Mouse (Mus musculus) skeletal muscle tissue, adult 2 months (tissue): Measurements from ENCODE around the gene Ssh2.
A peak's percentile ranks its signal among the peaks of the same experiment; 100 is the strongest.

Experiments used
- DNase-seq: peaks from one replicate; pipeline ENCODE4 v3.0.0-alpha.2; 2012; ENCODE audit warnings: low read depth, low spot score

The Ssh2 gene

GRCm38 (mm10) chr11:77402508-77402907, 186.4 kb downstream of the Ssh2 start:
- DNase-seq: no peak

GRCm38 (mm10) chr11:77406329-77406728, 190.2 kb downstream of the Ssh2 start:
- no peak for DNase-seq

- peak; percentile 32 for DNase-seq
Measured at GRCm38 (mm10) chr11:77409879-77410278, 193.8 kb downstream of the Ssh2 start.

GRCm38 (mm10) chr11:77411284-77411683, 195.2 kb downstream of the Ssh2 start:
- no peak for DNase-seq

GRCm38 (mm10) chr11:77414141-77414839, 198.2 kb downstream of the Ssh2 start:
- DNase-seq: no peak

GRCm38 (mm10) chr11:77416212-77417000, 200.3 kb downstream of the Ssh2 start:
- DNase-seq: peak; percentile 88

- no peak for DNase-seq
Measured at GRCm38 (mm10) chr11:77418021-77418420, 201.9 kb downstream of the Ssh2 start.

GRCm38 (mm10) chr11:77423175-77423859, 207.2 kb downstream of the Ssh2 start:
- DNase-seq: peak; percentile 57

GRCm38 (mm10) chr11:77428446-77428845, 212.4 kb downstream of the Ssh2 start:
- DNase-seq: no peak

- no peak for DNase-seq
Measured at GRCm38 (mm10) chr11:77437026-77437425, 220.9 kb downstream of the Ssh2 start.

- DNase-seq: no peak
Measured at GRCm38 (mm10) chr11:77440081-77440480, 224.0 kb downstream of the Ssh2 start.

GRCm38 (mm10) chr11:77441020-77441419, 224.9 kb downstream of the Ssh2 start:
- no peak for DNase-seq

- DNase-seq: peak; percentile 86
Measured at GRCm38 (mm10) chr11:77442186-77443170, 226.4 kb downstream of the Ssh2 start.

- peak; percentile 61 for DNase-seq
Measured at GRCm38 (mm10) chr11:77444939-77445338, 228.9 kb downstream of the Ssh2 start.

GRCm38 (mm10) chr11:77446628-77447041, 230.5 kb downstream of the Ssh2 start:
- DNase-seq: peak; percentile 91

GRCm38 (mm10) chr11:77449224-77449623, 233.1 kb downstream of the Ssh2 start:
- DNase-seq: no peak

- DNase-seq: peak; percentile 70
Measured at GRCm38 (mm10) chr11:77451670-77452069, 235.6 kb downstream of the Ssh2 start.

- no peak for DNase-seq
Measured at GRCm38 (mm10) chr11:77453388-77453787, 237.3 kb downstream of the Ssh2 start.

GRCm38 (mm10) chr11:77455770-77456510, 239.9 kb downstream of the Ssh2 start:
- DNase-seq: no peak

- DNase-seq: peak; percentile 48
Measured at GRCm38 (mm10) chr11:77456866-77457265, 240.8 kb downstream of the Ssh2 start.
